Mouse (Mus musculus): Measurements from ENCODE around the gene Stab1. TPM values are rescaled to one million over a fixed set of nuclear protein-coding genes. Genes with fewer than 3 reads are reported as not detected.

The Stab1 gene
- polyA plus RNA-seq, 1 experiment from 2014 or later, result 24.8 TPM

DNA sequence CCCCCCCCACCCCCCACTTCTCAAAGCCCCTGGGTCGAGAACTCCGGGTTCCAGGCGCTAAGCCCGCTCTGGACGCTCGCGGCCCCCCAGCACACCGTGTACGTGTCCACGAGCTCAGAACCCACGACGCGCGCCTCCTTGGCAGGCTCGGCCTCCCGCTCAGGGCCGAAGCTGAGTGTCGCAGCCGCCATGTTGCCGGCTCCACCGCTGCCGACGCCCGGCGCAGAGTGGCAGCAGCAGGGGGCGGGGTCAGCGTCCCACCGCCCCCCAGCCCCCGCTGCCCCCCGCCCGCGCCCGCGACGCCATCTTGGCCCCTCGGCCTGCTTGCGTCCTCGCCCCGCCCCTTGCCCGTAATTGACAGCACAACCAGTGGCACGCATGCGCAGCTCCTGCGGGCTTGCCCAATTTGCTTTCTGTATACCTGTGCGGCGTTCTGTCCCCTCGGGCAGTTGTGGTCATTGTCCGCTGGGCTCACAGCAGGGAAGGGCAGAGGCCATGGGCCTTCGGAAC, 38.1 kb upstream of the Stab1 start:
- Histone ChIP-seq H3K4me1 (replicated peaks) (peaks cover 27% of the 10 kb centered on the region), H3K4me3 (peak overlapping the region; percentile 72), H3K9ac (peak overlapping the region; percentile 91), H3K9me3 (no peaks in the 10 kb centered on the region), H3K27me3 (peaks cover 3% of the 10 kb centered on the region; the same call in 1 of the 2 replicates), H3K36me3 (peaks cover 29% of the 10 kb centered on the region), H3K4me2 (peak overlapping the region; percentile 99), H3K27ac (peak overlapping the region; percentile 93)
- WGBS, result under 1% methylated on average over 48 of the region's 48 CpGs
- peak; percentile 60 for ATAC-seq (ENCODE audit: low FRiP score)

DNA sequence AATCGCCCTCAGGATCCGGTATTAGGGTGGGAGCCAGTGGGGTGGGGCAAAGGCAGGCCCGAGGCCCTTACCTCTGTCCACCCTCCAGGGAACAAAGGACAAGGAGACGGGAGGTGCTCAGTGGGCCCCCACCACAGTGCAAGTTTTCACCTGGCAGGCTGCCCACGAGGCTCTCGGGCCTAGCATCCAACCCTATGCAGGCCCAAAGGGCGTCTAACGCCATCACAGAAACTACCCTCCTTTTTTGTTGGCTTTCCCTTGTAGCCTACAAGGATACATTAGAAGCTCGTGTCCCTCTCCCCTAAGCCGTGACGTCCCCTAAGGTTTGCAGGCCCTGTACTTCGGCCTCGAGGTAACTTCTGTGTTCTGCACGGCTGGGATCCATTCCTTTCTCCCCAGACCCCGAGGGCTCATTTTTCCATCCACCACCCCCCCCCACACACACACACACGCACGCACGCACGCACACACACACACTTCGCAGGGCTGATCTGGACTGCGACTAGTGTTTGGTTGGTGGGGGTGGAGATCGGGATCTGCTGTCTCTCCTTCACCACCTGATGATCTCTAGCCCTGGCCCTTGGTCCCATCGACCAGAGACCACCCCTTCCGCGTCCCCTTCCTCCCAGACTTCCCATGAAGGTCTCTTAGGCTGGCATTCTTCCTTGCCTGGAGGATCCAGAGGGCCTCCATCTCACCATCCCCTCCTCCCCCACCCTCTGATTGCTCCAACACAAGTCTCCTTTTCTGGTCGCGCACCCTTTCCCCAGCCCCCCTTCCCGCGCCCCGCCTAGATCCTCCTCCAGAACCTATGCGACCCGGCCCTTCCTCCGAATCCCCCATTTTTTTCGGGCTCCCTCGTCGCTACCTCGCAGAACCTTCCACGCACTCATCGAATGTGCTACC, 37.4 kb upstream of the Stab1 start:
- Histone ChIP-seq H3K27ac (peak overlapping the region; percentile 93), H3K4me3 (peak overlapping the region; percentile 72), H3K9me3 (no peaks in the 10 kb centered on the region), H3K4me2 (peak overlapping the region; percentile 99), H3K27me3 (peaks cover 3% of the 10 kb centered on the region; the same call in 1 of the 2 replicates), H3K9ac (peak overlapping the region; percentile 91), H3K36me3 (peaks cover 32% of the 10 kb centered on the region), H3K4me1 (replicated peaks) (peaks cover 30% of the 10 kb centered on the region)
- under 1% methylated on average over 39 of the region's 39 CpGs for WGBS
- ATAC-seq (ENCODE audit: low FRiP score), result peak; percentile 69

DNA sequence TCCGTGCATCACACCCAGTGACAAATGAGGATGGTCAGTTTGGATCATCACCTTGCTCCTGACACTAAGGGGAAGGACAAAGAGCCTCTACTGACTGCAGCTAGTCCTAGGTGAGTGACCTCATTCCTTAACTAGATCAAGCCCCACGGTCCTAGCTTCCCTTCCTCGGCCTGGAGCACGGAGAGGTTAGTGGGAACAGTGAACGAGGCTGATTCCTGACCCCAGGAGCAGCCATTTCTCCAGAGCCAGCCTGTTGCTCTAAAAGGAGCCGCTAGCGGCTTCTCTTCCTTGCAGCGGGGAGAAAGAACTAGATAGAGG, 36.8 kb upstream of the Stab1 start:
- Histone ChIP-seq H3K4me2 (peak overlapping the region; percentile 99), H3K4me1 (replicated peaks) (peaks cover 32% of the 10 kb centered on the region), H3K9ac (peak overlapping the region; percentile 91), H3K9me3 (no peaks in the 10 kb centered on the region), H3K27me3 (peaks cover 3% of the 10 kb centered on the region; the same call in 1 of the 2 replicates), H3K27ac (peak overlapping the region; percentile 93), H3K36me3 (peaks cover 38% of the 10 kb centered on the region), H3K4me3 (peak overlapping the region; percentile 72)
- ATAC-seq (ENCODE audit: low FRiP score), result 0 out of 2 replicates have a peak, but pooled peaks have one; percentile 1
- WGBS, result 21% methylated on average over 8 of the region's 8 CpGs

- H3K4me1 ChIP-seq (replicated peaks), result peaks cover 36% of the 10 kb centered on the region
- peak overlapping the region; percentile 99 for H3K4me2 ChIP-seq
- peak overlapping the region; percentile 91 for H3K9ac ChIP-seq
- H3K36me3 ChIP-seq, result peaks cover 42% of the 10 kb centered on the region
- H3K9me3 ChIP-seq, result no peaks in the 10 kb centered on the region
- peaks cover 3% of the 10 kb centered on the region; the same call in 1 of the 2 replicates for H3K27me3 ChIP-seq
- no peak for ATAC-seq (ENCODE audit: low FRiP score)
- H3K27ac ChIP-seq, result peak overlapping the region; percentile 93
- H3K4me3 ChIP-seq, result peak overlapping the region; percentile 72
- 80% methylated on average over 4 of the region's 4 CpGs for WGBS
These were observed 36.4 kb upstream of the Stab1 start for GRCm38 (mm10) chr14:31204844-31205243.

DNA sequence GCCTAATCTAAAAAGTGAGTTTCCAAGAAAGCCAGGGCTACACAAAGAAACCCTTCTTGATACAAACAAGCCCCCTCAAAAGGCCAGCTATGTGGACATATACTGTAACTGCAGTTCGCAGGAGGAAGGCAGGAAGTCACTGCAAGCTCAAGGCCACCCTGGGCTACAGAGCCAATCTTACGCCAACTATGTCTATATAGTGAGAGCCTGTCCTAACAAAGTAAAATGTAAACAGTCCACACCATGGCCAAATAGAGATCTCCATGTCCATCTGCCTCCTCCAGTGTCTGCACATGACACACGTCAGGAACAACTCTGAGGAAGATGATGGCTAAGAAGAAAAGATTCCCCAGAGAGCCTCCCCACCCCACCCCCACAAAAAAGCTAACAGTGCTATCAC, 31.6 kb upstream of the Stab1 start:
- Histone ChIP-seq H3K27ac (no peak overlapping the region), H3K9me3 (no peaks in the 10 kb centered on the region), H3K4me3 (no peak overlapping the region), H3K27me3 (no peaks in the 10 kb centered on the region), H3K4me1 (replicated peaks) (peaks cover 37% of the 10 kb centered on the region), H3K9ac (no peak overlapping the region), H3K4me2 (no peak overlapping the region), H3K36me3 (peaks cover 73% of the 10 kb centered on the region)
- ATAC-seq (ENCODE audit: low FRiP score), result no peak
- WGBS, result 88% methylated on average over 3 of the region's 3 CpGs

DNA sequence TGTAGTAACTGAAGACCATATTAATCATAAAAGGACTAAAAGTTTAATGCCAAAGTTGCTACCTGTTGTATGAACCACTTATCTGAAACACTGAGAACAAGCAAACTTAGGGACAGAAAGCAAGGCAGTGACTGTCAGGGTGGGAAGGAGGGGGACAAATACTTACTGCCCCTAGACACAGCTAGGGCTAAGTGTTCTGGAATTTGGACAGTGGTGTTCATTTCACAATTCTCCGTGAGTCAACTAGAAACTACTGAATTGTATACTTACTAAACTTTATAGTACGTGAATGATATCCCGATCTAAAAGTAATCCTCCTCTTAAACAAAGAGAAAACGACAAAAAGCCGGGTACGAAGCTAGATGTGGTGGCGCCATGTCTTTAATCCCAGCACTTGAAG, 31.2 kb upstream of the Stab1 start:
- no peak overlapping the region for H3K4me3 ChIP-seq
- no peak overlapping the region for H3K9ac ChIP-seq
- no peaks in the 10 kb centered on the region for H3K9me3 ChIP-seq
- no peak overlapping the region for H3K27ac ChIP-seq
- peaks cover 77% of the 10 kb centered on the region for H3K36me3 ChIP-seq
- no peak for ATAC-seq (ENCODE audit: low FRiP score)
- H3K4me1 ChIP-seq (replicated peaks), result peaks cover 34% of the 10 kb centered on the region
- no peaks in the 10 kb centered on the region for H3K27me3 ChIP-seq
- WGBS, result 95% methylated on average over 7 of the region's 7 CpGs
- no peak overlapping the region for H3K4me2 ChIP-seq

- Histone ChIP-seq H3K27ac (no peak overlapping the region), H3K4me1 (replicated peaks) (peaks cover 25% of the 10 kb centered on the region), H3K9ac (no peak overlapping the region), H3K27me3 (no peaks in the 10 kb centered on the region), H3K4me3 (no peak overlapping the region), H3K4me2 (no peak overlapping the region), H3K36me3 (peaks cover 78% of the 10 kb centered on the region), H3K9me3 (no peaks in the 10 kb centered on the region)
- no peak for ATAC-seq (ENCODE audit: low FRiP score)
- WGBS, result 64% methylated on average over 16 of the region's 16 CpGs
These were observed 29.4 kb upstream of the Stab1 start for GRCm38 (mm10) chr14:31197547-31198516.

GRCm38 (mm10) chr14:31195968-31196367, 27.5 kb upstream of the Stab1 start:
- Histone ChIP-seq H3K9ac (no peak overlapping the region), H3K27ac (no peak overlapping the region), H3K27me3 (no peaks in the 10 kb centered on the region), H3K36me3 (peaks cover 80% of the 10 kb centered on the region), H3K4me1 (replicated peaks) (peaks cover 22% of the 10 kb centered on the region), H3K9me3 (no peaks in the 10 kb centered on the region), H3K4me3 (no peak overlapping the region), H3K4me2 (no peak overlapping the region)
- no peak for ATAC-seq (ENCODE audit: low FRiP score)

- WGBS, result 96% methylated on average over 4 of the region's 4 CpGs
- no peak for ATAC-seq (ENCODE audit: low FRiP score)
- H3K27ac ChIP-seq, result no peak overlapping the region
- no peak overlapping the region for H3K4me2 ChIP-seq
- H3K27me3 ChIP-seq, result no peaks in the 10 kb centered on the region
- no peak overlapping the region for H3K9ac ChIP-seq
- H3K36me3 ChIP-seq, result peaks cover 82% of the 10 kb centered on the region
- H3K4me1 ChIP-seq (replicated peaks), result peaks cover 22% of the 10 kb centered on the region
- no peak overlapping the region for H3K4me3 ChIP-seq
- H3K9me3 ChIP-seq, result no peaks in the 10 kb centered on the region
These were observed 27.1 kb upstream of the Stab1 start for GRCm38 (mm10) chr14:31195521-31195920.

- Histone ChIP-seq H3K4me2 (no peak overlapping the region), H3K36me3 (peaks cover 82% of the 10 kb centered on the region), H3K27ac (no peak overlapping the region), H3K4me1 (replicated peaks) (peaks cover 18% of the 10 kb centered on the region), H3K9ac (no peak overlapping the region), H3K27me3 (no peaks in the 10 kb centered on the region), H3K9me3 (no peaks in the 10 kb centered on the region), H3K4me3 (no peak overlapping the region)
- ATAC-seq (ENCODE audit: low FRiP score), result no peak
- WGBS, result 85% methylated on average over 14 of the region's 14 CpGs
These were observed 26.6 kb upstream of the Stab1 start for GRCm38 (mm10) chr14:31194891-31195513.

GRCm38 (mm10) chr14:31194441-31194840, 26.0 kb upstream of the Stab1 start:
- no peak overlapping the region for H3K27ac ChIP-seq
- H3K4me3 ChIP-seq, result no peak overlapping the region
- H3K36me3 ChIP-seq, result peaks cover 82% of the 10 kb centered on the region
- 93% methylated on average over 2 of the region's 2 CpGs for WGBS
- H3K9ac ChIP-seq, result no peak overlapping the region
- peaks cover 16% of the 10 kb centered on the region for H3K4me1 ChIP-seq (replicated peaks)
- H3K4me2 ChIP-seq, result no peak overlapping the region
- H3K9me3 ChIP-seq, result no peaks in the 10 kb centered on the region
- no peak for ATAC-seq (ENCODE audit: low FRiP score)
- no peaks in the 10 kb centered on the region for H3K27me3 ChIP-seq

GRCm38 (mm10) chr14:31193791-31194190, 25.4 kb upstream of the Stab1 start:
- H3K4me2 ChIP-seq, result no peak overlapping the region
- no peaks in the 10 kb centered on the region for H3K9me3 ChIP-seq
- H3K27ac ChIP-seq, result no peak overlapping the region
- ATAC-seq (ENCODE audit: low FRiP score), result no peak
- no peaks in the 10 kb centered on the region for H3K27me3 ChIP-seq
- WGBS, result 88% methylated on average over 7 of the region's 7 CpGs
- no peak overlapping the region for H3K4me3 ChIP-seq
- H3K36me3 ChIP-seq, result peaks cover 83% of the 10 kb centered on the region
- no peak overlapping the region for H3K9ac ChIP-seq
- H3K4me1 ChIP-seq (replicated peaks), result peaks cover 14% of the 10 kb centered on the region
